Mouse (Mus musculus): ENCODE measurements around the gene Ccdc91.

GRCm38 (mm10) chr6:147606666-147607065 is 131.0 kb downstream of the Ccdc91 start:
- TF ChIP-seq MAX (IDR thresholded peaks at IDR 0.05) = no peak
- no peak for TF ChIP-seq CTCF (IDR thresholded peaks at IDR 0.05; ENCODE audit: control insufficient read depth, insufficient read depth, insufficient read length)
